Mouse (Mus musculus) layer of hippocampus, adult 11-12 months (tissue): ENCODE data around the gene Minpp1.
"Not testable (repeated sequence)": the region's sequence is repeated elsewhere in the genome, so short reads cannot be mapped to it uniquely, and the experiment has no call there.

Experiments
- DNase-seq: peaks from one replicate; pipeline ENCODE4 v3.0.0; 2022; ENCODE audit warnings: low spot score

Minpp1 gene

GRCm38 (mm10) chr19:32485681-32486105, at the start of gene Minpp1:
Gene Minpp1, plus strand, starts transcription at chr19:32485769.
- DNase-seq, result peak; percentile 81

- no peak for DNase-seq
Measured at GRCm38 (mm10) chr19:32439356-32439755, 46.2 kb upstream of the Minpp1 start.

GRCm38 (mm10) chr19:32441568-32441967, 44.0 kb upstream of the Minpp1 start:
- DNase-seq, result no peak

- DNase-seq, result no peak
Measured at GRCm38 (mm10) chr19:32448931-32449330, 36.6 kb upstream of the Minpp1 start.

GRCm38 (mm10) chr19:32452231-32452630, 33.3 kb upstream of the Minpp1 start:
- DNase-seq, result no peak

- no peak for DNase-seq
Measured at GRCm38 (mm10) chr19:32456744-32457143, 28.8 kb upstream of the Minpp1 start.

GRCm38 (mm10) chr19:32457631-32458030, 27.9 kb upstream of the Minpp1 start:
- not testable (repeated sequence) for DNase-seq

GRCm38 (mm10) chr19:32463037-32463436, 22.5 kb upstream of the Minpp1 start:
- no peak for DNase-seq

GRCm38 (mm10) chr19:32465228-32465627, 20.3 kb upstream of the Minpp1 start:
- DNase-seq, result no peak

GRCm38 (mm10) chr19:32466478-32466877, 19.1 kb upstream of the Minpp1 start, which contains the start of gene Rpl9-ps6:
Gene Rpl9-ps6, minus strand, starts transcription at chr19:32466578.
- no peak for DNase-seq

- no peak for DNase-seq
Measured at GRCm38 (mm10) chr19:32467325-32467724, 18.2 kb upstream of the Minpp1 start.

GRCm38 (mm10) chr19:32470059-32470497, 15.5 kb upstream of the Minpp1 start:
- DNase-seq, result peak; percentile 71

- no peak for DNase-seq
Measured at GRCm38 (mm10) chr19:32470570-32471263, 14.9 kb upstream of the Minpp1 start.

GRCm38 (mm10) chr19:32476016-32476711, 9.4 kb upstream of the Minpp1 start:
- no peak for DNase-seq

GRCm38 (mm10) chr19:32476712-32477052, 8.9 kb upstream of the Minpp1 start:
- no peak for DNase-seq

- DNase-seq, result no peak
Measured at GRCm38 (mm10) chr19:32480255-32480654, 5.3 kb upstream of the Minpp1 start.

GRCm38 (mm10) chr19:32480791-32481442, 4.7 kb upstream of the Minpp1 start:
- DNase-seq, result no peak

- no peak for DNase-seq
Measured at GRCm38 (mm10) chr19:32481511-32481910, 4.1 kb upstream of the Minpp1 start.

- DNase-seq, result no peak
Measured at GRCm38 (mm10) chr19:32484941-32485660, 468 bp upstream of the Minpp1 start.

- peak; percentile 64 for DNase-seq
Measured at GRCm38 (mm10) chr19:32486106-32486724, 646 bp downstream of the Minpp1 start.

- DNase-seq, result no peak
Measured at GRCm38 (mm10) chr19:32487595-32488255, 2.2 kb downstream of the Minpp1 start.
